Mouse (Mus musculus): ENCODE measurements around the gene Usp1. TPM values are rescaled to one million over a fixed set of nuclear protein-coding genes. Genes with fewer than 3 reads are reported as not detected.
"Not testable (repeated sequence)": the region's sequence is repeated elsewhere in the genome, so short reads cannot be mapped to it uniquely, and the experiment has no call there.

The Usp1 gene
- polyA plus RNA-seq, 1 experiment from 2014 or later: 39.9 TPM

DNA sequence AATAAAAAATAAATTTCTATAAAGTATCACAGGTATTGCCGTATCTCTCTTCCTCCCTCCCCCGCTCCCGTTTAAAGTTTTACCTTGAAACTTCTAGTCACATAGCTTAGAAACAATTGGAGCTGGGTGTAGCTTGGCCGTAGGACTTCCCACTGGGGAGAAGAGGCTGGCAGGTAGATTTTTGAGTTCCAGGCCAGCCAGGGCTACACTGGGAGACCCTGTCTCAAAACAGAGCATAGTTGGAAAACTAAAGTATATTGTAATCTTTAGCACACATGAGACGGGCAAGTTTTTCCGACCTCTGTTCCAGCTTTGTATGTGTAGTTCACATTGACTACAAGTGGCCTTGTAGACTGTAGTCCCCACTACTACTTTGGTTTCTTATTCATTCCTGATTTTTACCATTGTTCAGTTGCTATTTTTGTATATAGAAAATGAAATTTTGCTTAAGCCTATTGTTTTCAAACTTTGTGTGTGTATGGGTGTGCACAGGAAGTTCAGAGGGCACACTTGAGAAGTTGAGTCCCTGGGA is 1.7 kb downstream of the Usp1 start:
- Histone ChIP-seq H3K36me3 (ENCODE audit: insufficient read depth, low read length) (no peaks in the 10 kb centered on the region), H3K4me3 (ENCODE audit: low read depth, low read length) (0 out of 2 replicates have a peak overlapping the region, but pooled peaks have one; percentile 91), H3K4me2 (replicated peaks; ENCODE audit: low read depth, low read length) (peak overlapping the region; percentile 86; the same call in 1 of the 2 replicates), H3K27me3 (replicated peaks; ENCODE audit: insufficient read depth, low read length) (no peaks in the 10 kb centered on the region), H3K9ac (replicated peaks; ENCODE audit: low read depth) (no peak overlapping the region; the same call in 1 of the 2 replicates), H3K9me3 (ENCODE audit: low read length) (no peaks in the 10 kb centered on the region), H3K27ac (ENCODE audit: low read length) (no peak overlapping the region), H3K4me1 (ENCODE audit: insufficient read depth, low read depth, low read length) (no peaks in the 10 kb centered on the region; the same call in 1 of the 2 replicates)
- WGBS: 11% methylated on average over 6 of the region's 6 CpGs
- DNase-seq (ENCODE audit: low spot score) (peak; percentile 8), ATAC-seq (no peak)
- TF ChIP-seq CTCF (IDR thresholded peaks at IDR 0.05) (no peak), EP300 (IDR thresholded peaks at IDR 0.05) (no peak)

DNA sequence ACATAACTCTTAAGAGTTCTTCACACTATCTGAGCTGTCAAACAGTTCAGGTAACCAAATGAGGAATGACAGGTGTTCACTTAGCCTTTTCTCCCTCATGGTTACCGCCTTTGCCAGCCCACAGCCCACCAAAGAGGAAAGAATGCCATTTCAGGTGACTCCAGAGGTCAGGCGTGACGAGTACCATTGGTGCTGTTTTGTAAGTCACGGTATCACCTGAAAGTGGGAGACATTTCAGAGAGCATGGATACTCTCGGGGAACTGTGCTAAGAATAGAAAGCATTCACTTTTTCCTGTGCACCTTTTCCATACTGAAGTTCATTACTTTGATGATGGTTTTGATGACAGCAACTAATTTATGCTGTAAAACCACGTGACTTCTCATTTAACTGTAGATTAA is 12.4 kb downstream of the Usp1 start:
- H3K9me3 ChIP-seq (ENCODE audit: low read length): no peaks in the 10 kb centered on the region
- no peak overlapping the region for H3K4me3 ChIP-seq (ENCODE audit: low read depth, low read length)
- no peak overlapping the region for H3K4me2 ChIP-seq (replicated peaks; ENCODE audit: low read depth, low read length)
- 73% methylated on average over 6 of the region's 6 CpGs for WGBS
- TF ChIP-seq CTCF (IDR thresholded peaks at IDR 0.05) (no peak), EP300 (IDR thresholded peaks at IDR 0.05) (no peak)
- no peak overlapping the region for H3K9ac ChIP-seq (replicated peaks; ENCODE audit: low read depth)
- DNase-seq (ENCODE audit: low spot score): no peak
- no peak for ATAC-seq
- H3K27me3 ChIP-seq (replicated peaks; ENCODE audit: insufficient read depth, low read length): no peaks in the 10 kb centered on the region
- H3K27ac ChIP-seq (ENCODE audit: low read length): no peak overlapping the region
- peaks cover 13% of the 10 kb centered on the region; the same call in 1 of the 2 replicates for H3K36me3 ChIP-seq (ENCODE audit: insufficient read depth, low read length)
- no peaks in the 10 kb centered on the region for H3K4me1 ChIP-seq (ENCODE audit: insufficient read depth, low read depth, low read length)

- 91% methylated on average over 6 of the region's 6 CpGs for WGBS
- peaks cover 16% of the 10 kb centered on the region; the same call in 1 of the 2 replicates for H3K36me3 ChIP-seq (ENCODE audit: insufficient read depth, low read length)
Observed at GRCm38 (mm10) chr4:98938210-98938609, 14.6 kb downstream of the Usp1 start.

DNA sequence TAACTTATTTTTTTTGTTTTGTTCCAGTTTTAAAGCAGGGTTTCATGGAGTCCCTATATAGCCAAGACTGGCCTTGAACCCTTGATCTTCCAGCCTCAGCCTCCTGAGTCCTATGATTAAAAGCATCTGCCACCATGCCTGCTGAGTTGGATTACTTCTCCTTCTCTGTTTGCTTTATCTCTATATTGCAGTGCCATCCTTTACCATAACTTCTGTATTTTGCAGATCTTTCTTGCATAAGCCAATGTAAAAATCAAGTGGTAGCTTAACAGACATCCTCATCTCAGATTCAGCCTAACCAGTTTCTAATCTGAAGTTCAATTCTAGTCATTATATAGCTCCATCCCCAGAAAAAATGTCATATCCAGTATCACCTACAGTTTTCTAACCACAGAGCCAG is 27.0 kb downstream of the Usp1 start:
- no peaks in the 10 kb centered on the region for H3K4me1 ChIP-seq (ENCODE audit: insufficient read depth, low read depth, low read length)
- ATAC-seq: no peak
- no peak for DNase-seq (ENCODE audit: low spot score)
- H3K27me3 ChIP-seq (replicated peaks; ENCODE audit: insufficient read depth, low read length): no peaks in the 10 kb centered on the region
- no peak overlapping the region for H3K4me3 ChIP-seq (ENCODE audit: low read depth, low read length)
- H3K36me3 ChIP-seq (ENCODE audit: insufficient read depth, low read length): peaks cover 4% of the 10 kb centered on the region; the same call in 1 of the 2 replicates
- no peaks in the 10 kb centered on the region for H3K9me3 ChIP-seq (ENCODE audit: low read length)
- no peak overlapping the region for H3K4me2 ChIP-seq (replicated peaks; ENCODE audit: low read depth, low read length)
- no peak overlapping the region for H3K27ac ChIP-seq (ENCODE audit: low read length)
- H3K9ac ChIP-seq (replicated peaks; ENCODE audit: low read depth): no peak overlapping the region
- no peak for TF ChIP-seq EP300 (IDR thresholded peaks at IDR 0.05)
- no peak for TF ChIP-seq CTCF (IDR thresholded peaks at IDR 0.05)

More at GRCm38 (mm10) chr4:98938210-98938609, 14.6 kb downstream of the Usp1 start:
- not testable (repeated sequence) for H3K9me3 ChIP-seq (ENCODE audit: low read length); H3K4me2 ChIP-seq (replicated peaks; ENCODE audit: low read depth, low read length); H3K27ac ChIP-seq (ENCODE audit: low read length); H3K27me3 ChIP-seq (replicated peaks; ENCODE audit: insufficient read depth, low read length); ATAC-seq; DNase-seq (ENCODE audit: low spot score); H3K4me3 ChIP-seq (ENCODE audit: low read depth, low read length); H3K4me1 ChIP-seq (ENCODE audit: insufficient read depth, low read depth, low read length); H3K9ac ChIP-seq (replicated peaks; ENCODE audit: low read depth)
- TF ChIP-seq CTCF (IDR thresholded peaks at IDR 0.05): peak; percentile 23

- DNase-seq (ENCODE audit: low spot score): no peak
- no peak overlapping the region for H3K9ac ChIP-seq (replicated peaks; ENCODE audit: low read depth)
- H3K36me3 ChIP-seq (ENCODE audit: insufficient read depth, low read length): peaks cover 15% of the 10 kb centered on the region; the same call in 1 of the 2 replicates
- H3K4me3 ChIP-seq (ENCODE audit: low read depth, low read length): no peak overlapping the region
- H3K27me3 ChIP-seq (replicated peaks; ENCODE audit: insufficient read depth, low read length): no peaks in the 10 kb centered on the region
- TF ChIP-seq EP300 (IDR thresholded peaks at IDR 0.05): no peak
- no peak for TF ChIP-seq CTCF (IDR thresholded peaks at IDR 0.05)
- WGBS: 92% methylated on average over 8 of the region's 8 CpGs
- H3K4me2 ChIP-seq (replicated peaks; ENCODE audit: low read depth, low read length): no peak overlapping the region
- no peak overlapping the region for H3K27ac ChIP-seq (ENCODE audit: low read length)
- ATAC-seq: no peak
- no peaks in the 10 kb centered on the region for H3K4me1 ChIP-seq (ENCODE audit: insufficient read depth, low read depth, low read length)
- no peaks in the 10 kb centered on the region for H3K9me3 ChIP-seq (ENCODE audit: low read length)
Observed at GRCm38 (mm10) chr4:98955986-98956385, 32.4 kb downstream of the Usp1 start.

DNA sequence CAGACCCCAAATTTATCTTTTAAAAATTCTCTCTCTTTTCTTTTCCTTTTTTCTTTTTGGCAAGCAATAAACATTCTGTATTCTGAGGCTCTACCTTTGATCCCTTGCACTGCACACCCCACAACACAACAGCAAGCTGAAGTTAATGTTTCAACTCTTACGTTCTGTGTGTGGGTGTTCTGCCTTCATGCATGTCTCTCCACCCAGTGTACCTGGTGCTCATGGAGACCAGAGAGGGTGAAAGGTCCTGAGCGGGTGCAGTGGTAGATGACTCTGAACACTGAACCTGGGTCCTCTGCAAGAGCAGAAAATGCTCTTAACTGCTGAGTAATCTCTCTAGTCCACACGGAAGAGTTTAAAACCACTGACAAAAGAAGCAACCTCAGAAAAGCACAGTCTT is 36.6 kb downstream of the Usp1 start:
- no peak overlapping the region for H3K9ac ChIP-seq (replicated peaks; ENCODE audit: low read depth)
- H3K4me3 ChIP-seq (ENCODE audit: low read depth, low read length): no peak overlapping the region
- no peak for TF ChIP-seq EP300 (IDR thresholded peaks at IDR 0.05)
- TF ChIP-seq CTCF (IDR thresholded peaks at IDR 0.05): no peak
- WGBS: 86% methylated on average over 3 of the region's 3 CpGs
- no peaks in the 10 kb centered on the region for H3K27me3 ChIP-seq (replicated peaks; ENCODE audit: insufficient read depth, low read length)
- no peak overlapping the region for H3K27ac ChIP-seq (ENCODE audit: low read length)
- no peaks in the 10 kb centered on the region for H3K9me3 ChIP-seq (ENCODE audit: low read length)
- DNase-seq (ENCODE audit: low spot score) (no peak), ATAC-seq (no peak)
- H3K36me3 ChIP-seq (ENCODE audit: insufficient read depth, low read length): peaks cover 27% of the 10 kb centered on the region; the same call in 1 of the 2 replicates
- no peak overlapping the region for H3K4me2 ChIP-seq (replicated peaks; ENCODE audit: low read depth, low read length)
- H3K4me1 ChIP-seq (ENCODE audit: insufficient read depth, low read depth, low read length): no peaks in the 10 kb centered on the region
